9 mouse cellular contexts compared by ENCODE assay signal in genomic region chr4:40144543-40144942, GRCm38 (mm10). TPM values are rescaled to one million over a fixed set of nuclear protein-coding genes. Genes with fewer than 3 reads are reported as not detected.
A peak's percentile ranks its signal among the peaks of the same experiment; 100 is the strongest.
DNase-seq lines count a peak whose midpoint lies in the region; ATAC-seq and TF ChIP-seq lines count a peak whose summit lies in the region.
"Had no signal": no experiment of that assay in that cellular context is flagged by ENCODE, and none has a peak within 500 bp of the region (broad histone marks: within the 10 kb centered on the region; RNA-seq: fewer than 3 reads in every experiment).

No protein-coding gene starts in this region.

- WGBS in kidney, embryonic 15.5 days, result 6% methylated on average over 1 of the region's 1 CpGs
- WGBS in forebrain, embryonic 10.5 days, result 48% methylated on average over 1 of the region's 1 CpGs
- WGBS in limb, embryonic 14.5 days, result 31% methylated on average over 1 of the region's 1 CpGs

- no peak for TF ChIP-seq POLR2A in limb, embryonic 14.5 days (IDR thresholded peaks at IDR 0.05; ENCODE audit: borderline replicate concordance, extremely low read depth, insufficient read depth, insufficient read length)

- H3K27me3 ChIP-seq in kidney, embryonic 15.5 days, result no peaks in the 10 kb centered on the region
- no peaks in the 10 kb centered on the region for H3K27me3 ChIP-seq in forebrain, embryonic 10.5 days (ENCODE audit: poor library complexity, severe bottlenecking)
- H3K27me3 ChIP-seq in limb, embryonic 14.5 days (ENCODE audit: control insufficient read depth, insufficient read depth, low read length), result no peaks in the 10 kb centered on the region

- H3K9ac ChIP-seq in kidney, embryonic 15.5 days, result peak overlapping the region; percentile 17; the same call in 1 of the 2 replicates
- H3K9ac ChIP-seq in limb, embryonic 14.5 days (ENCODE audit: low read depth, low read length, severe bottlenecking), result no peak overlapping the region

- peak overlapping the region; percentile 82 for H3K4me3 ChIP-seq in kidney, embryonic 15.5 days (replicated peaks)
- H3K4me3 ChIP-seq in forebrain, embryonic 10.5 days, result peak overlapping the region; percentile 70
- peak overlapping the region; percentile 10; the same call in 1 of the 2 replicates for H3K4me3 ChIP-seq in limb, embryonic 14.5 days (replicated peaks; ENCODE audit: low read length)

- no peak for ATAC-seq in kidney, embryonic 15.5 days (replicated peaks; ENCODE audit: low FRiP score)
- no peak for ATAC-seq in limb, embryonic 14.5 days (ENCODE audit: low FRiP score, low read depth)

- peak overlapping the region; percentile 76 for H3K4me2 ChIP-seq in kidney, embryonic 15.5 days
- peak overlapping the region; percentile 81 for H3K4me2 ChIP-seq in limb, embryonic 14.5 days (replicated peaks; ENCODE audit: low read depth, low read length, severe bottlenecking)

- H3K27ac ChIP-seq in kidney, embryonic 15.5 days, result peak overlapping the region; percentile 56; the same call in 1 of the 2 replicates
- no peak overlapping the region for H3K27ac ChIP-seq in forebrain, embryonic 10.5 days
- H3K27ac ChIP-seq in limb, embryonic 14.5 days (replicated peaks; ENCODE audit: low read depth, low read length), result no peak overlapping the region

- no peaks in the 10 kb centered on the region for H3K9me3 ChIP-seq in kidney, embryonic 15.5 days (replicated peaks)
- H3K9me3 ChIP-seq in forebrain, embryonic 10.5 days, result no peaks in the 10 kb centered on the region
- no peaks in the 10 kb centered on the region for H3K9me3 ChIP-seq in limb, embryonic 14.5 days (ENCODE audit: control insufficient read depth, low read length)

- no peak for DNase-seq in kidney, postnatal 14 days
- DNase-seq in forebrain, embryonic 10.5 days (ENCODE audit: extremely low spot score, low spot score), result no peak
- no peak for DNase-seq in limb, embryonic 14.5 days (ENCODE audit: low spot score)
- DNase-seq in retina, embryonic 14.5 days (ENCODE audit: low spot score), result peak; percentile 47
- no peak for DNase-seq in cerebellum, adult 9-10 months
- DNase-seq in B cell, adult 2 months, result no peak
- no peak for DNase-seq in kidney, adult 8-10 months
- DNase-seq: gastrocnemius, postnatal 36 days had no signal

- no peaks in the 10 kb centered on the region for H3K36me3 ChIP-seq in kidney, embryonic 15.5 days
- 0 out of 2 replicates have a peak, but pooled peaks cover 2% of the 10 kb centered on the region for H3K36me3 ChIP-seq in forebrain, embryonic 10.5 days (replicated peaks)
- no peaks in the 10 kb centered on the region; the same call in 1 of the 2 replicates for H3K36me3 ChIP-seq in limb, embryonic 14.5 days (ENCODE audit: control insufficient read depth, insufficient read depth, low read length)

- peaks cover 27% of the 10 kb centered on the region for H3K4me1 ChIP-seq in kidney, embryonic 15.5 days
- H3K4me1 ChIP-seq in forebrain, embryonic 10.5 days, result peaks cover 25% of the 10 kb centered on the region
- peaks cover 17% of the 10 kb centered on the region for H3K4me1 ChIP-seq in limb, embryonic 14.5 days (ENCODE audit: control insufficient read depth, insufficient read depth, low read length)

RNA-seq across cellular contexts. Expression of gene Aco1, which starts 1.7 kb away (rescaled TPM):
- 74.5 and 77.7 TPM in 2 replicates for polyA plus RNA-seq in kidney, embryonic 15.5 days (2015; fragmentation: Nextera tagmentation; extraction: Ambion mirVana)
- polyA plus RNA-seq in forebrain, embryonic 10.5 days (2016; fragmentation: Nextera tagmentation; extraction: Ambion mirVana), result 53.3 and 54.3 TPM in 2 replicates
- polyA plus RNA-seq in limb, embryonic 14.5 days (2012; rRNA removed), result 41.9 and 43.7 TPM in 2 replicates
- polyA plus RNA-seq in limb, embryonic 14.5 days (2014; fragmentation: Nextera tagmentation; extraction: Ambion mirVana), result 45.9 and 46.8 TPM in 2 replicates

Comparison
In these comparisons a context has a peak if more than half of its experiments do, and no peak if none do; other contexts are left out.
1. H3K4me3 ChIP-seq: peak in every context shown above with its lines; median percentile 82 in kidney, embryonic 15.5 days; 70 in forebrain, embryonic 10.5 days; 10 in limb, embryonic 14.5 days.